Mouse (Mus musculus): Measurements from ENCODE around the gene Pawr.

Pawr gene

DNA sequence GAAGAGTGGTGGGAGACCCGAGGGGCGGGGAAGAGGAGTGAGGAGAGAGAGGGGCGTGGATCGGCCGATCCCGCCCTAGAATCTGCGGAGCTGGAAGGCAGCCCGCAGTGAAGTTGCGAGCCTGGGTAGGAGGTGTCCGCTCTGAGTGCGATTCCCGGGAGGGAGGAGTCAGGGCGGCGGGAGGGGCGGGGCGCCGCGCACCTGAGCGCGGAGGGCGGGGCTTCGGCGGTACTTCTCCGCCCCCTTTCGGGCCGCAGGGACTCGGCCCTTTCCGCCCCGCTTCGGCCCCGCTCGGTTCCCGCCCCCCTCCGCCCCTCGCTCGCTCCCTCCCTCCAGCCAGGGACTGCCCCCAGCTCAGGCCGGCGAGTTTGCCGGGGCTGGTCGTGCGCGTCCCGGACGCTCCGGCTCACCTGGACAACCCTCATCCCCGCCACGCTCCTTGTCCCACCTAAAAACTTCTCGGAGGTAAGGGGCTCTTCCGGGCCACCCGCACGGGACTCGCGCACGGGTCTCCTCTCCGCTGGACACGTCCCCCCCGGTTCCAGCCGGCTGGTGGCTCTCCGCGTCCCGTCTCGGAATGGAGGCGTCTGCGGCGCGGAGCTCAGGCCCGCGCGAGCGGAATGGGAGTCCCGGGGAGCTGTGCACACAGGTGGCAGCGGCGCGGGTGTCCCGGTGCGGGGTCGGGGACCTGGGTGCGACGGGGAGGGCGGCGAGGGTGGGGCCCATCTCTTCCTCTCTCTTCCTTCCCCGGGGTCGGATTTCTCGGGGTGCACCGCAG lies at the start of gene Pawr:
TSS of gene Pawr (plus strand) at position 338 of the 778 bp plus-strand sequence.
- peak in 1 of 2 experiments; percentile 20 for DNase-seq (ENCODE audit: low spot score in 2 of 2)

DNA sequence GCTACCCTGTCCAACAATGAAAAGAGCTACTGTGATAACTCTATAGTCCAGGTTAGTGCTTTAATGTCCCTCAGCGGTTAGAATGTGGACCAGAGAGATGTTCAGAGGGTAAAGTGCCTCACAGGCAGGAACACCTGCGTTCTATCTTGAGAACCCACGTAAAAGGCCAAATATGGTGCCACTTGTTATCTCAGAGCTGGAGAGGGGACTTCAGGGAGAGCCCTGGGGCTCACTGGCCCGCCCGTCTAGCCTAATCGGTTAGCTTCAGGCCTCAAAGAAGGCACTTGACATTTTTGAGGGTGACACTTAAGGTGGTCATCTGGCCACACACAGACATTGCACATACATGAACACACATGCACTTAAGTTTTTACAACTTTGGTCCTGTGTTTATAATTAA lies 49.6 kb upstream of the Pawr start:
- DNase-seq (ENCODE audit: low spot score in 2 of 2): no peak

DNA sequence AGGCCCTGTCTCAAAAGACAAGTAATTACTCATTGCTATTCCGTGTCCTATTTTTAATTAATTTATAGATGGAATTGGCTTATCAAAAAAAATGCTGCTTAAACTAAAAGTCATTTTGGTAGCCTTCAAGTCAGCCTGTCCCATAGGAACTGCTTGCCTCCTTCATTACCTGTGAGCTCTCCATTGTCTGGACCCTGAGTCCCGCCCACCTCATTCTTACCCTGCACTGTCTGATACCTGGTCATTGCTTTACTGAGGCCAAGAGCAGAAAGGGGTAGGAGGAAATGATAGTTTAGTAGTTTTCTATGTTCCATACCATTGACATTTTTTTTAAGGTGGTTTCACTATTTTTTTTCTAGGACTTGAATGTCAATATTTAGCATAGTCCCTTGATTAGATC lies 48.5 kb upstream of the Pawr start:
- no peak for DNase-seq (ENCODE audit: low spot score in 2 of 2)

DNA sequence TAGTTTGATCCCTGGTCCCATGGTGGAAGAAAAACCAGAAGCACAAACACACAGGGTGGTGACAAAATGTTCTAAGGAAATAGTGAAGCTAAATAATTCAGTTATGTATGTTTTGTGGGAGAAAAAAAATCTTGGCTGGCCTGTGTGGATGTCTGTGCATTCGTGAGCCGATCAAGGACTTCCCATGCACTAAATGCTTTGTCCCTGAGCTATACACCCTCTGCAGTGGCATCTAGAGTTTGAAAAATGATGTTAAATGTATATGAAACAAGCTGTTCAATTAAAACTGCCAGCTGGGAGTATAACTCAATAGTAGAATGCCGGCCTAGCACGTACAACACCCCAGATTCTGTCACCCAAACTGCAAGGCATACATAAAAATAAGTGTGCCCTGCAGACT lies 48.1 kb upstream of the Pawr start:
- no peak for DNase-seq (ENCODE audit: low spot score in 2 of 2)

DNA sequence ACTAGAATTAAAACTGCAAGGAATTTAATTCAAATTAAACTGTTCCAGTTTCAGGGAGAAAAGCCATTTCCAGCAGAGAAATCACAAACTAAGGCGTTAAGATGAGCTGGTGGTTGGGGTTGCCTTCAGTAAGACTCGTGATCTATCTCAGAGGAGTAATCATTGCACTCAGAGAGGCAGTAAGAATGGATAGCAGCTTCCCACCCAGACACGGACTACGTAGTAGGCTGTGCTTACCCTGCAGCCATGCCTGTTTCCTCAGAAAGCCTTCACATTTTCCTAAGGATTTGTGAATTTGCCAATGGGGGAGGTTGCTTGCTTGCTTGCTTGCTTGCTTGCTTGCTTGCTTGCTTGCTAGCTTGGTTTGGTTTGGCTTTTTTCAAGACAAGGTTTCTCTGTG lies 47.5 kb upstream of the Pawr start:
- DNase-seq (ENCODE audit: low spot score in 2 of 2): no peak

DNA sequence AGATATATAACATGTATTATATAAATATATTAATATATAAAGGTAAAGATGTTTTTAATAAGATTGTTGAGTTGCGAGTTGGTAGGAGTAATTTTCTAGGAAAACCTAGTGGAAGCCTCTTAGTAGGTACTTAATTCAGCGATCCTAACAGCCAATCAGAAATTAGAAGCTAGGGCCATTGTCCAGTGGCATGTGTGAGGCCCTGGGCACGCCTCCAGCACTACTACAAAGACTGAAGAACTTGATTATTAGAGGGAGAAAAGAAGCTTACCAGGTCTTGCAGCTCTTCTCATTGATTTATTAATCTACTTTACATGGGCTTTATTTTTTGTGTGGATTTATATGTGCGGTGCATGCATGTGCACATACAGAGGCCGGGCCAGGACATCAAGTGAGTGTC lies 46.9 kb upstream of the Pawr start:
- no peak for DNase-seq (ENCODE audit: low spot score in 2 of 2)

DNA sequence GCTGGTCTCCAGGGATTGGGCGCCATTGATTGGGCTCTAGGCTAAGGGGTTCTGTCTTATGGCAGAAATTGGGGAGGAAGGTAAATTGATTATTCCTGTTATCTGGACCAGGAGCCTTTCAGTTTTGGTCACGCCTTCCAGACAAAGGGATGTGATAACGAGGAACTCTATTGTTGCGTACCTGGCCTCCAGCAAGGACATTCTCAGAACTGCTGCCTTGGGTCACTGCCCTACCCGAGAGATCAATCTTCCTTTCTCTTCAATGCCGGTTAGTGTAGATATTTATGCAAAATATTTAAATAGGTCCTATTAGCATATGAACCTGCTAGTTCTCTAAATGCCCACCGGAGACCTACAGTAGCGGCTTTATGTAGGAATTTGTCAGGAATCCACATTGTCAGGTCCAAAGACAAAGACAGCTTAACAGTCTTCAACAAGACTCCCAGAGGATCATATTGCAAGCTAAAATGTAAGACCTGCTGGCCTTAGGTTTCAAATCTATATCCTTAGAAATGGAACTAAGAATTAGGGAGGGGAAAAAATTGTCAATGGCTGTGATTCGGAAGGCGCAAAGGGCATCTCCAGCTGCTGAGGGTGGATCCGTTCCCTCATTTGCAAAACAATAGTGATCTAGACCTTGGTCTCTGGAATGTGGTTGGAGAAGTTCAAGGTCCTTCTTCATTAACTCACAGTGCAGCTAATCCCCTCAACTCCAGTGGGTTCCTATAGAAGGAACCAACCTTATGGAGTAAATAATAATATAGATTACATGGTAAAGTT lies 45.1 kb upstream of the Pawr start:
- no peak for DNase-seq (ENCODE audit: low spot score in 2 of 2)

DNA sequence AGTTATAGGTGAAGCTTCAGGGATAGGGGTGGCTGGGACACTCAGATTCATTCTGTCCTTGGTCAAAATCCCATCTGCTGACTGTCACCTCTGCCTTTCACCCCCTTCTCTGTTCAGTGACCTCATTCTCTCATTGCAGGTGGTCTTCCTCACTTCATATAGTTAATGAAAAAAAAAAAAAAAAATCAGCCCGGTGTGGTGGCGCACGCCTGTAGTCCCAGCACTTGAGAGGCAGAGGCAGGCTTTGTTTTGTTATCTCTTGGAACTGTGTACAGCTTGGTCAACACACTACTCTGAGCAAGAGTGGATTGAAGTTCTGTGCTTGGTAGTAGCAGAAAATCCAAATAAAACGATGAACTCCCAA lies 44.5 kb upstream of the Pawr start:
- no peak for DNase-seq (ENCODE audit: low spot score in 2 of 2)

DNA sequence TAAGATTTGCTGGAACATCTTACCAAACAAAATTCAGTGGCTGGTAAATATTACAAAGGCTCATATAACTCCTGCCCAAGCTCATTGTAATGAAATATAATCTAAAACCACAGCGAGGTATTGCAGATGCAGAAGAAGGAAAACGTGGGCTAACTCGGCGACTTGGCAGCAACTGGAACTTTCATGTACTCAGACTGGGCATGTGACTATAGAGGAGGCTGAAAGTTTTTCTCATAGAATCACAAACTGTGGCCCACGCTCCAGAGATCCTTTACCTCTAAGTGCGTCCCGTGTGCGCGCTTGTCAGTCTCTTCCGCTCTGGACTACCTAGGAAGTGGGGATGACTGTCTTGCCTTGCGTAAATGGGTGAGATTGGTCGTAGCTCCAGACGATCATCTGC lies 41.9 kb upstream of the Pawr start:
- no peak for DNase-seq (ENCODE audit: low spot score in 2 of 2)

DNA sequence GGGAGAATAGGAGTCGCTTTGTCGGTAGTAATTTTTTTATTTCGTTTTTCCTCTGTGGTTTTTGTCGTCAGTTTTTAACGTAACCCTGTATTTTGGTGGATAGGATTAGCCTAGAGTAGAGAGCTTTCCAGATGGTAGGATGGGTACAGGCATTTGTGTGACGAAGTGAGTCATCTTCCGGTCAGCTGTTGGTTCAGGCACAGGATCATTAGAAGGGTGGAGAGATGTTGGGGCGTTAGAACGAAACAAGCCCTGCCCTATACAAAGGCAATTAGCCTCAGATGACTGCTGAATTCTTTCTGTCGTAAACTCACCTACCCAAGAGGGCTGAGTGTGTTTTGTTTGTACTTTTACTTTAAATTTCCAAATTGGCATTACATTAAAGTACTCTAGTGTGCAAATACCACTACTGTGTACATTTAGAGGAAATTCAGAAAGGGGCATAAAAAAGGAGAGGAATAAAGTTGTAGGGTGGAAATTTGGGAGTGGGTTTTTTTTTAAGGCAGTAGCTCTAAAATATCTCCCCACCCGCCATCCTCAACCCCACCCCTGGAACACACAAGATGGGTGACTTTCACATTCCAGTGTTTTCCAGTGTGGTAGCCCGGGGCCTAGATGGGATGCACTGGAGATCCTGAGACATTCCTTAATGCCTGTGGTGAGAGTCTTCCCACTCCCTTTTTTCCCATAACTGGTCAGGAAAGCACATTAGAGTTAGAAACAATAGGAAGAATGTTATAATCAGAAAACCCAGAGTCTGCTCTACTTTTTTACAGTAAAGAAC lies 40.0 kb upstream of the Pawr start:
- no peak for DNase-seq (ENCODE audit: low spot score in 2 of 2)

DNA sequence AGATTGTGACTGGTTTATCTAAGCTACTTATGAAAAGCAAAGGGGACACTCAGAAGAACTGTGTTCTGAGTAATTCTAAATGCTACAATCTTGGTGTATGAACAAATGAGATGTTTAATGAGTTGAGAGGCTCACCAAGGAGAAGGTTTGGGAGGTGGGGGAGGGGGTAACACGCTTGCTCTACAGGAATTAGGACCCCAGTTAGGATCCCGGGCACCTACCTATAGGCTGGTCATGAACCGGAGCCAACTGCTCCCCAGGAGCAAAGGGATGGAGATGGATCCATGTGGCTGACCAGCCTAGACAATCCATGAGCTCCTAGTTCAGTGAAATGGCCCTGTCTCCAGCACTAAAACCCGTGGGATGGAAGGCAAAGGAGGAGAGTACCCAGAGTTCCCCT lies 39.3 kb upstream of the Pawr start:
- DNase-seq (ENCODE audit: low spot score in 2 of 2): no peak

DNA sequence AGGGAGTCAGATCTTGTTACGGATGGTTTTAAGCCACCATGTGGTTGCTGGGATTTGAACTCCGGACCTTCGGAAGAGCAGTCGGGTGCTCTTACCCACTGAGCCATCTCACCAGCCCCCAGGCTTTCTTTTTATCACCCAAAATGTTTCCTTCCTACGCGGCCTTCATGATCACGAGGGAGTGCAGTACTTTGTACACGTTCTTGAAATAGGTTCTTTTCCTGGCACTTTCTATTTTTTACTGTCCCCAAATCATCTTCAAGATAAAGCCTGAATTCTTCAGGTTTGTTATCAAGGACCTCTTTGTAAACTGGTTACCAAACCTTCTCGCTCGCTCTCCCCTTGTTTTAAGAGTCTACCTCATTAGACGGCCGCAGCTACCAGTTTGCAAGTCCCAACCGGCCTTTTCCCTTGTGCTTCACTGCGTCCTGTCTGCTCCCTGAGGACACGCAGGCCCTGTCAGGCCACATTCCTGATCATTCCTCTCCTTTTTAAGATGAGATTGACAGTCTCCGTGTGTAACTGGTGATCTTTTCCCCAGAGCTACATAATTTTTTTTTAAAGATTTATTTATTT lies 38.2 kb upstream of the Pawr start:
- no peak for DNase-seq (ENCODE audit: low spot score in 2 of 2)

DNA sequence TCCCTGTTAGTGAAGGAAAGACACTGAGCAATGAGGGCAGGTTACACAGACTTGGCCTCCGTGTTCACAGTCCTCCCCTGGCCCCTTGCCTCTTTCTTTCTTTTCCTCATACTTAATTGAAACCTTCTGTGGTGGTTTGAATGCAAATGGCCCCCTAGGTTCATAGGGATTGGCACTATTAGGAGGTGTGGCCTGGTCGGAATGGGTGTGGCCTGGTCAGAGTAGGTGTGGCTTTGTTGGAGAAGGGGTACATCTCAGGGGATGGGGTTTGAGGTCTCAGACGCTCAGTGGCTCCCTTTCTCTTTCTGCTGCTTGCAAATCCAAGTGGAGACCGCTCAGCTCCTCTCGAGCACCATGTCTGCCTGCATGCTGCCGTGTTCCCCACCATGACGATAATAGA lies 37.2 kb upstream of the Pawr start:
- DNase-seq (ENCODE audit: low spot score in 2 of 2): no peak

DNA sequence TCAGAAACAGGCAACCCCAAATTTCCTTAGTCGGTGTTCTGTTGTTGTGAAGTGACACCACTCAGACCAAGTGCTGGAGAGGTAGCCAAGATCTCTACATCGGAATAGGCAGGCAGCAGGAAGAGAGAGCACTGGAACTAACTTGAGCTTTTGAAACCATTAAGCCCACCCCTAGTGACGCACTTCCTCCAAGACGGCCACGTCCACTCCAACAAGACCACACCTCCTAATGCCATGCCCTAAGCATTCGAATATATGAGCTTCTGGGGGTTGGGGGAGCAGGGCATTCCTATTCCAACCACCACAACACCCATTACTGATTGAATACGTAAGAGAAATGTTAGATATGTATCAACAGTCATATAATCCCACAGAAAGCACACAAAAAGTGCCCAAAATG lies 35.5 kb upstream of the Pawr start:
- no peak for DNase-seq (ENCODE audit: low spot score in 2 of 2)

DNA sequence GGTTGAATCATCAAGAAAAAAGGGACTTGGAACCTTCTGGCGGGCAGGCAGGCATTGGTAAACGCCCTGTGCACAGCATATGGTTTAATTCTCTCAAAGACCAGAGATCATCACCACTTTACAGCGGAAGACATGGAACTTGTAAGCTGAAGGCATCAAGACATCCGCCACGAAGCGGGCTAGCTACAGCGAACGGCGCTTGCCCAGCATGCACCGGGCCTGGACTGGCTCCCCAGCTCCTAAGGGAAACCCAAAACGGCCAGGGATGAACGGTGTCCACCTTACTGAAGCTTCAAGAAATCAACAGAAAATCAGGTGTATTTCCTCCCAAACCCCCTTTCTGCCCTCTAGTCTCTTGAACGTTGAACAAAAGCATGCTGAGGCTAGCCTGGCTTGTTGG lies 33.7 kb upstream of the Pawr start:
- DNase-seq (ENCODE audit: low spot score in 2 of 2): no peak

DNA sequence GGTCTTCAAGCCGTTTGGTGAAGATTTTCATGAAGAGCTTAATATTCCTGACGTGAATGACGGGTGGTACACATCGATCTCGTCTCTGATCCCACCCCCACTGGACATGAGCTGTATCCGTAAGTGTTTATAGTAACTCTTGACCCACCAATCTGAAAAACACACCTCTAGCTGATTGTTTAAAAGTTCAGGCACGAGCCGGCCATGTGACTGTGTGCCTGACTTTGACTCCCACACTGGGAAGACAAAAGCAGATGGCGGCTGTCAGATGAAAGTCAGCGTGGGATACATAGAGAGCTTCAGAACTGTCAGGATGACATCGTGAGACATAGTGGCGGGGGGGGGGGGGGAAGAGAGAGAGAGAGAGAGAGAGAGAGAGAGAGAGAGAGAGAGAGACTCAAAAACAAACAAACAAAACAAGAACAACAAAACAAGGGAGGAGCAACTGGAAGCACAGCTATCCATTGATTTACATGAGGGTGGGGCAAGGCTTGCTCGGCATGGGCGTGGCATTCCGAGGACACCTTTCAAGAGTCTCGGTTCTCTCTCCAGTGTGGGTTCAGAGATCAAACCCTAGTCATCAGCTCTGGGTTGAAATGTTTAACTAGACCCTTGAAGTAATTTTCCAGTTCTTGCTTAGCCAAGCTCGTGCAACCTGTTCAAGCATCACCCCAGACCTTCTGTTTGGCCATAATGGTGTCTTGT lies 32.9 kb upstream of the Pawr start:
- DNase-seq (ENCODE audit: low spot score in 2 of 2): no peak

DNA sequence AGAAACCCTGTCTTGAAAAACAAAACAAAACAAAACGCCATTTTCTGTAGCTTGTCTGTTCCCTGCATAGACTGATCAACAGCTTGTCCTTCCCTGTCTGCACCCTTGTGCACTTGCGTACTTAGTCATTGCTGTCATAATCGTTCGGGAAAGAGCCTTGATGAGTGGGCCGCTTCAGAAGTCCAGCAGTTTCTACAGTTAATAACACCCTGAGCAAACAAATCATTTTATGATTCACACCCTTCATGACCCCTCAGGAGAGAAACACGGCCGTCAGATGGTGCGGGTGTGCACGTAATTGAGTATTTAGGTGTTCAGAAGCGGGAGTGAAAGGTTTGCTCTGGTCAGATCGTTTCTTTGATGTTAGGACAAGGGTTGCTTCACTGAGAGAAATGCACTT lies 32.1 kb upstream of the Pawr start:
- DNase-seq (ENCODE audit: low spot score in 2 of 2): no peak

DNA sequence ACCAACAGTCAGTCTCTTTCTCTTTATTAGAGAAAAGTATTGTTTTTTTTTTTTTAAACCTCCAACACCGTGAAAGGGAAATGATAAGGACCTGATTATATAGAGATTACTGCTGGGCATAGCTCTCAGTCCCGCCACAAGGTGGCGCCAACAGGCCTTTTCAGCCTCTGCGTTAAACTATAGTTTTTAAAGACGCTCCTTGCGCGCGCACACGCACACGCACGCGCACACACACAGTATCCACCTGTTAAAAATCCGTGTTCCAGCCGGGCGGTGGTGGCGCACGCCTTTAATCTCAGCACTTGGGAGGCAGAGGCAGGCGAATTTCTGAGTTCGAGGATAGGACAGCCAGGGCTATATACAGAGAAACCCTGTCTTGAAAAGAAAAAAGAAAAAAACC lies 31.1 kb upstream of the Pawr start:
- DNase-seq (ENCODE audit: low spot score in 2 of 2): peak; percentile 56 to 73

DNA sequence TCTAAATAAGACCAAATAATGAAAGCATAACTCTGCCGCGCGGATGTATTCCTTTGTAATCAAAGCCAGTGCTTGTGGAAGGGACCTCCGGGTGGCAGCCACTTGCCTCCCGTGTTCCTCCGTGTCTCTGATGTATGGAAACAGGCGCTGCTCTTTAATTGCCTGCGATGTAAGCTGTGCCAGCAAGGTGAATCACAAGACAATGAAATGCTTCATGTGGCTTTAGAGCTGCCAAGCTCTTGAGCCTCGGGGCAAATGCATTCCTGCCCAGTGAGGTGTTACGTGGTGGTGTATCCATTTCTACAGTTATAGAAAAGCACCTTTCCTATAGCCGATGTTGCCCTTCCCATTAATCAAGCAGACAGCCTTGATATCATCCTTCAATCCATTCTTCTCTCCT lies 24.1 kb upstream of the Pawr start:
- no peak for DNase-seq (ENCODE audit: low spot score in 2 of 2)

DNA sequence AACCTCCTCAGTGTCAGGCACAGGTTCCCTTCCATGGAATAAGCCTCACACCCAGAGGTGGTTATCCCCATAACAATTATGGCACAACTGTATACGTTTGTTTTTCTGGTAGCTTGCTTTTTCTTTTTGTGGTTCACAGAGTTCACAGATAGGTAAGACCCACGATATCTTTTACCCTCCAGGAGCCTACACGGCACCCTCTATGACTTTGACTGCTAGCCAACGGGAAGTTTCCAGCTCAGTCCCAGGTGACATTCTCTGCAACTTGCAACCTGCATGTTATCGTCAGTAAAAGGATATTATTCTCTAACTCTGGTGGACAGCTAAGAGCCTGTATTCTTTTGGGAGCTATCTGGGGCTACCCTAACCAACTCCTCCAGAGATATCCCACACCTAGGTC lies 21.7 kb upstream of the Pawr start:
- no peak for DNase-seq (ENCODE audit: low spot score in 2 of 2)

DNA sequence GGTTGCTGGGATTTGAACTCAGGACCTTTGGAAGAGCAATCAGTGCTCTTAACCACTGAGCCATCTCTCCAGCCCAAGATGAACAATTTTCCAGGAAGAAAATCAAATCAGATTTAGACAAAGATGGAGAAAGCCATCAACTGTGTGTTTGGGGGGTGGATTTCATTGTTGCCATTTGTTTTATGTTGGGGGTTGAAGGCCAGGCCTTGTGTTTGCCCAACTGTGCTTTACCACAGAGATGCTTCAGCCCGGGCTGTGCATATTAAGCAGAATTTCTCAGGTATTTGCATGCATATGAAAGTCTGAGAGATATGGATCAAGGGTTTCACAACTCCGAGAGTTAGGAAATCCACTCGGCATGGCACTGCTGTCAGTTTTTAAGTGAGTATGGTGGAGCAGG lies 20.5 kb upstream of the Pawr start:
- DNase-seq (ENCODE audit: low spot score in 2 of 2): no peak

DNA sequence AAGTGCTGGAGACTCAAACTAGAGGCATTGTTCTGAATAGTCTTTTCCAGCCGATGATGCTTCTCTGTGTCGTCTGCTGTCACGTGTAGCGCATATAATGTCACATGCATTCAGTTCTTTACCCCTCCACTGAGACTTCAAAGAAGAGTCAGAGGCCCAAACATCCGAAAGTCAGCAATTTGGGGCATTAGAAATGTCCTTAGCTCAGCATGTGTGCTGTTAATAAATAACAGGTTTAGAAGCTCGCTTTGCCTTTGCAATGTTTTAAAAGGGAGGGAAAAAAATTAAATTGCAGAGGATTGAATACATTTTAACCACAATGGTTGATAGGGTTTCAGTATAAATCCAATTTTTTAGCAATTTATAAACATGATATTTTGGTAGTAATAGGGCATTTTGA lies 18.1 kb upstream of the Pawr start:
- no peak for DNase-seq (ENCODE audit: low spot score in 2 of 2)

Measured in frontal cortex, postnatal 14 days (tissue).